Mouse (Mus musculus) spleen, adult 2 months (tissue): ENCODE measurements around the gene Jakmip3.

Source experiments
- CTCF ChIP-seq: fragments of 200-500 bp; IDR thresholded peaks from 2 replicates; pipeline ENCODE4 v1.5.1; 2011; ENCODE audit warnings: mild to moderate bottlenecking, inconsistent platforms; ENCODE audit not compliant: insufficient read depth, insufficient read length, insufficient replicate concordance; ENCODE audit errors: extremely low read depth
- POLR2A ChIP-seq: fragments of 200-500 bp; IDR thresholded peaks from 2 replicates; pipeline ENCODE4 v1.6.1; 2011; ENCODE audit warnings: low read depth, low read length, inconsistent platforms

- TF ChIP-seq POLR2A, result no peak
- no peak for TF ChIP-seq CTCF
Observed at GRCm38 (mm10) chr7:138941571-138941970, 1.0 kb downstream of the Jakmip3 start.
